Comparison of ENCODE assay signal across 8 mouse cellular contexts in genomic region chr6:71908481-71909381, GRCm38 (mm10). TPM values are rescaled to one million over a fixed set of nuclear protein-coding genes. Genes with fewer than 3 reads are reported as not detected.
DNase-seq lines count a peak whose midpoint lies in the region; ATAC-seq and TF ChIP-seq lines count a peak whose summit lies in the region.

Ptcd3 (minus strand) TSS chr6:71908750.
Polr1a (plus strand) TSS chr6:71909053.

- H3K4me2 ChIP-seq in forebrain, embryonic 16.5 days (ENCODE audit: low read length), result peak within 1 kb of the TSS; percentile 76
- H3K4me2 ChIP-seq in lung, embryonic 14.5 days, result peak within 1 kb of the TSS; percentile 90

- intact Hi-C loops in heart, postnatal 36 days (cut with DNase I), result loop anchor here (5.0 to 10.0 kb wide), 2 partner anchors 436 to 466 kb away; partner anchors contain the start of genes 0610030E20Rik, Rmnd5a and Usp39

- H3K9ac ChIP-seq in forebrain, embryonic 16.5 days (replicated peaks; ENCODE audit: low read depth, low read length), result peak within 1 kb of the TSS; percentile 55
- H3K9ac ChIP-seq in lung, embryonic 14.5 days, result peak within 1 kb of the TSS; percentile 78

- DNase-seq in G1E (ENCODE audit: low spot score), result peak; percentile 63
- DNase-seq in cerebellum, adult 18-20 months, result peak; percentile 89 to 93
- peak; percentile 91 to 96 for DNase-seq in heart, postnatal 36 days
- peak; percentile 88 to 95 for DNase-seq in layer of hippocampus, adult 2 months (ENCODE audit: low spot score in 2 of 2)
- peak; percentile 97 for DNase-seq in lung, embryonic 14.5 days
- peak; percentile 88 for DNase-seq in thymus, adult 2 months

- H3K4me3 ChIP-seq in G1E (ENCODE audit: low read depth, low read length), result peak within 1 kb of the TSS; percentile 79
- peak within 1 kb of the TSS; percentile 91 for H3K4me3 ChIP-seq in forebrain, embryonic 16.5 days (replicated peaks; ENCODE audit: low read length)
- peak within 1 kb of the TSS; percentile 80 for H3K4me3 ChIP-seq in layer of hippocampus, adult 2 months
- H3K4me3 ChIP-seq in lung, embryonic 14.5 days (ENCODE audit: low read depth, low read length), result peak within 1 kb of the TSS; percentile 69
- peak within 1 kb of the TSS; percentile 69 for H3K4me3 ChIP-seq in olfactory bulb, adult 2 months (ENCODE audit: insufficient read depth, low read depth, low read length)
- peak within 1 kb of the TSS; percentile 95 for H3K4me3 ChIP-seq in thymus, adult 2 months (ENCODE audit: control insufficient read depth, insufficient read depth, low read length)

- H3K27me3 ChIP-seq in G1E (ENCODE audit: insufficient read depth, low read length), result no peaks in the 10 kb centered on the region
- H3K27me3 ChIP-seq in forebrain, embryonic 16.5 days (replicated peaks; ENCODE audit: control insufficient read depth, insufficient read depth, low read length), result no peaks in the 10 kb centered on the region
- H3K27me3 ChIP-seq in lung, embryonic 14.5 days (ENCODE audit: insufficient read depth, low read length), result no peaks in the 10 kb centered on the region
- H3K27me3 ChIP-seq in thymus, adult 2 months (ENCODE audit: control insufficient read depth, insufficient read depth, low read length), result no peaks in the 10 kb centered on the region

- TF ChIP-seq CTCF in G1E (IDR thresholded peaks at IDR 0.05; ENCODE audit: low read depth, low read length), result no peak
- TF ChIP-seq CTCF in layer of hippocampus, adult 2 months (conservative IDR thresholded peaks at IDR 0.05), result no peak; the same call in 1 of the 2 replicates
- TF ChIP-seq CTCF in lung, embryonic 14.5 days (IDR thresholded peaks at IDR 0.05; ENCODE audit: low read depth), result no peak
- no peak for TF ChIP-seq CTCF in olfactory bulb, adult 2 months (IDR thresholded peaks at IDR 0.05; ENCODE audit: insufficient read depth, low read depth, low read length)
- peak; percentile 19; the same call in 1 of the 2 replicates for TF ChIP-seq CTCF in thymus, adult 2 months (IDR thresholded peaks at IDR 0.05; ENCODE audit: borderline replicate concordance, control insufficient read depth, extremely low read depth, insufficient read depth, low read length, poor library complexity)

- H3K27ac ChIP-seq in forebrain, embryonic 16.5 days (ENCODE audit: low read length), result peak within 1 kb of the TSS; percentile 71; the same call in 1 of the 2 replicates
- peak within 1 kb of the TSS; percentile 98 for H3K27ac ChIP-seq in layer of hippocampus, adult 2 months
- peak within 1 kb of the TSS; percentile 73; the same call in 1 of the 2 replicates for H3K27ac ChIP-seq in lung, embryonic 14.5 days (ENCODE audit: low read depth)
- H3K27ac ChIP-seq in olfactory bulb, adult 2 months (ENCODE audit: insufficient read depth, low read depth, low read length), result peak within 1 kb of the TSS; percentile 93
- H3K27ac ChIP-seq in thymus, adult 2 months (ENCODE audit: control insufficient read depth, insufficient read depth, low read length), result peak within 1 kb of the TSS; percentile 37; the same call in 1 of the 2 replicates

- H3K4me1 ChIP-seq in G1E (ENCODE audit: insufficient read depth, low read depth, low read length), result peaks cover 41% of the 10 kb centered on the region
- H3K4me1 ChIP-seq in forebrain, embryonic 16.5 days (replicated peaks; ENCODE audit: control insufficient read depth, insufficient read depth, low read length), result peaks cover 14% of the 10 kb centered on the region
- peaks cover 3% of the 10 kb centered on the region; the same call in 1 of the 2 replicates for H3K4me1 ChIP-seq in lung, embryonic 14.5 days (ENCODE audit: insufficient read depth)
- no peaks in the 10 kb centered on the region for H3K4me1 ChIP-seq in olfactory bulb, adult 2 months (ENCODE audit: control insufficient read depth, insufficient read depth, low read length)
- peaks cover 5% of the 10 kb centered on the region for H3K4me1 ChIP-seq in thymus, adult 2 months (replicated peaks; ENCODE audit: control insufficient read depth, insufficient read depth, low read length)

- peaks cover 63% of the 10 kb centered on the region for H3K36me3 ChIP-seq in G1E (replicated peaks)
- H3K36me3 ChIP-seq in forebrain, embryonic 16.5 days (ENCODE audit: control insufficient read depth, insufficient read depth), result peaks cover 12% of the 10 kb centered on the region
- H3K36me3 ChIP-seq in lung, embryonic 14.5 days (ENCODE audit: insufficient read depth), result peaks cover 43% of the 10 kb centered on the region
- peaks cover 19% of the 10 kb centered on the region for H3K36me3 ChIP-seq in thymus, adult 2 months (ENCODE audit: control insufficient read depth, insufficient read depth, low read length)

- peak; percentile 69 for TF ChIP-seq POLR2A in olfactory bulb, adult 2 months (IDR thresholded peaks at IDR 0.05; ENCODE audit: insufficient read depth, low read depth, low read length)
- peak; percentile 57; the same call in 1 of the 2 replicates for TF ChIP-seq POLR2A in thymus, adult 2 months (IDR thresholded peaks at IDR 0.05; ENCODE audit: control insufficient read depth, extremely low read depth, insufficient read depth, low read length, poor library complexity)

- WGBS in forebrain, embryonic 16.5 days, result under 1% methylated on average over 58 of the region's 58 CpGs
- WGBS in lung, embryonic 14.5 days, result under 1% methylated on average over 58 of the region's 58 CpGs
- WGBS in olfactory bulb, adult 2 months, result under 1% methylated on average over 58 of the region's 58 CpGs
- under 1% methylated on average over 58 of the region's 58 CpGs for WGBS in thymus, adult 2 months

- H3K9me3 ChIP-seq in G1E (replicated peaks), result no peaks in the 10 kb centered on the region
- no peaks in the 10 kb centered on the region for H3K9me3 ChIP-seq in forebrain, embryonic 16.5 days (ENCODE audit: control insufficient read depth, low read length)
- H3K9me3 ChIP-seq in lung, embryonic 14.5 days (ENCODE audit: low read depth, low read length), result no peaks in the 10 kb centered on the region

- ATAC-seq in G1E (ENCODE audit: extremely low read depth, insufficient number of reproducible peaks, low FRiP score, poor library complexity, severe bottlenecking), result peak; percentile 78
- ATAC-seq in forebrain, embryonic 16.5 days, result peak; percentile 96
- peak; percentile 94 for ATAC-seq in lung, embryonic 14.5 days (ENCODE audit: insufficient read depth)

RNA-seq across cellular contexts. Expression of gene Ptcd3, which starts in this region (rescaled TPM):
- total RNA-seq in G1E (2014; fragmentation: Nextera tagmentation) (143 and 173 TPM in 2 replicates), G1E (2017) (191 and 198 TPM in 2 replicates)
- polyA plus RNA-seq in G1E (2012), result 4.3 and 6.2 TPM in 2 replicates
- 102 and 104 TPM in 2 replicates for polyA plus RNA-seq in forebrain, embryonic 16.5 days (2015; fragmentation: Nextera tagmentation; extraction: Ambion mirVana)
- total RNA-seq in heart, postnatal 36 days (2021), result 100 to 1,000 TPM; 118 to 133 TPM
- 10 to 100 TPM; 71.0 to 74.8 TPM for total RNA-seq in layer of hippocampus, adult 2 months (2021)
- 109 and 115 TPM in 2 replicates for polyA plus RNA-seq in lung, embryonic 14.5 days (2014; fragmentation: Nextera tagmentation; extraction: Ambion mirVana)
- polyA plus RNA-seq in olfactory bulb, adult 2 months (2012; ENCODE audit: insufficient read depth, insufficient read length, low replicate concordance, missing spikeins), result not detected in 2 replicates
- polyA plus RNA-seq in thymus, adult 2 months (2012; rRNA removed), result 18.2 and 23.0 TPM in 2 replicates

RNA-seq across cellular contexts. Expression of gene Polr1a, which starts in this region (rescaled TPM):
- total RNA-seq in G1E (2014; fragmentation: Nextera tagmentation) (55.2 and 62.4 TPM in 2 replicates), G1E (2017) (72.1 and 79.5 TPM in 2 replicates)
- polyA plus RNA-seq in G1E (2012), result 18.7 and 31.8 TPM in 2 replicates
- 20.1 and 21.2 TPM in 2 replicates for polyA plus RNA-seq in forebrain, embryonic 16.5 days (2015; fragmentation: Nextera tagmentation; extraction: Ambion mirVana)
- total RNA-seq in heart, postnatal 36 days (2021), result 10 to 100 TPM; 44.5 to 51.4 TPM
- total RNA-seq in layer of hippocampus, adult 2 months (2021), result 10 to 100 TPM; 33.7 to 35.4 TPM
- 35.0 and 37.2 TPM in 2 replicates for polyA plus RNA-seq in lung, embryonic 14.5 days (2014; fragmentation: Nextera tagmentation; extraction: Ambion mirVana)
- not detected in 2 replicates for polyA plus RNA-seq in olfactory bulb, adult 2 months (2012; ENCODE audit: insufficient read depth, insufficient read length, low replicate concordance, missing spikeins)
- polyA plus RNA-seq in thymus, adult 2 months (2012; rRNA removed), result 17.3 TPM in 2 replicates

Comparison
In these comparisons a context has a peak if more than half of its experiments do, and no peak if none do; other contexts are left out.
1. Peak in every context shown above with its lines: DNase-seq, ATAC-seq, H3K4me3 ChIP-seq and H3K27ac ChIP-seq.
2. H3K27ac ChIP-seq: peak in every context shown above with its lines; median percentile 98 in layer of hippocampus, adult 2 months; 93 in olfactory bulb, adult 2 months; 73 in lung, embryonic 14.5 days; 71 in forebrain, embryonic 16.5 days; 37 in thymus, adult 2 months.